Mouse (Mus musculus) MEL (cell line): Measurements from ENCODE around the gene Alox8. TPM values are rescaled to one million over a fixed set of nuclear protein-coding genes. Genes with fewer than 3 reads are reported as not detected.

ENCODE experiments used
- DNase-seq: peaks from one replicate; pipeline ENCODE4 v3.0.0; 2011; ENCODE audit warnings: low read depth, low spot score
- H3K27ac ChIP-seq: 2 replicates; pipeline ENCODE4 v1.5.1; 2012; ENCODE audit warnings: low read depth, mild to moderate bottlenecking, control low read depth, low read length, moderate library complexity; ENCODE audit not compliant: control insufficient read depth
- H3K27me3 ChIP-seq, 2 experiments: fragments of 150-350 bp in 1 of 2; sonication (generic) in 1 of 2; 2 replicates each; pipeline ENCODE4 v1.6.1; 2012; ENCODE audit warnings: low read length in 2 of 2, mild to moderate bottlenecking in 2 of 2, improper control_type of control experiment in 1 of 2, moderate library complexity in 1 of 2; ENCODE audit not compliant: insufficient read depth in 2 of 2, control insufficient read depth in 1 of 2
- H3K36me3 ChIP-seq, 2 experiments: 2 replicates each; pipeline ENCODE4 v1.6.1; 2012 to 2014; ENCODE audit warnings: low read length in 2 of 2, improper control_type of control experiment in 1 of 2, inconsistent platforms in 1 of 2, mild to moderate bottlenecking in 1 of 2; ENCODE audit not compliant: insufficient read depth in 2 of 2, control insufficient read depth in 1 of 2
- H3K4me1 ChIP-seq, 2 experiments: fragments of 150-350 bp in 1 of 2; sonication (generic) in 1 of 2; 2 replicates each; pipeline ENCODE4 v1.6.1; 2012; ENCODE audit warnings: low read length in 2 of 2, improper control_type of control experiment in 1 of 2, mild to moderate bottlenecking in 1 of 2; ENCODE audit not compliant: insufficient read depth in 2 of 2, control insufficient read depth in 1 of 2
- H3K4me3 ChIP-seq, 2 experiments: fragments of 150-350 bp in 1 of 2; sonication (generic) in 1 of 2; 2 replicates each; pipeline ENCODE4 v1.5.1; 2012; ENCODE audit warnings: low read depth in 2 of 2, low read length in 2 of 2, mild to moderate bottlenecking in 2 of 2, moderate library complexity in 2 of 2, control low read depth in 1 of 2, improper control_type of control experiment in 1 of 2; ENCODE audit not compliant: control insufficient read depth in 1 of 2, insufficient read depth in 1 of 2
- H3K79me2 ChIP-seq: 2 replicates; pipeline ENCODE4 v1.6.1; 2012; ENCODE audit warnings: mild to moderate bottlenecking, low read length, moderate library complexity; ENCODE audit not compliant: control insufficient read depth, poor library complexity, insufficient read depth
- H3K9ac ChIP-seq: 2 replicates; pipeline ENCODE4 v1.6.1; 2012; ENCODE audit warnings: low read depth, mild to moderate bottlenecking, control low read depth, low read length, moderate library complexity; ENCODE audit not compliant: control insufficient read depth, poor library complexity, severe bottlenecking
- H3K9me3 ChIP-seq: fragments of 150-350 bp; sonication (generic); replicated peaks from 2 replicates; pipeline ENCODE4 v1.6.1; 2012; ENCODE audit warnings: mild to moderate bottlenecking, low read length, improper control_type of control experiment, moderate library complexity; ENCODE audit not compliant: insufficient read depth
- BHLHE40 ChIP-seq: IDR thresholded peaks from 2 replicates; pipeline ENCODE4 v1.6.1; 2012; ENCODE audit warnings: low read depth, mild to moderate bottlenecking, inconsistent platforms, low read length, improper control_type of control experiment, borderline replicate concordance
- CHD1 ChIP-seq: IDR thresholded peaks from 2 replicates; pipeline ENCODE4 v1.6.1; 2012; ENCODE audit warnings: low read depth, mild to moderate bottlenecking, inconsistent platforms, low read length, improper control_type of control experiment
- CHD2 ChIP-seq: IDR thresholded peaks from 2 replicates; pipeline ENCODE4 v1.6.1; 2011; ENCODE audit warnings: low read length, improper control_type of control experiment
- CTCF ChIP-seq, 3 experiments: IDR thresholded peaks in 2 of 3; conservative IDR thresholded peaks in 1 of 3; 2 replicates each; pipeline ENCODE4 v1.5.1; 2011 to 2012; ENCODE audit warnings: low read length in 3 of 3, low read depth in 2 of 3, mild to moderate bottlenecking in 2 of 3, improper control_type of control experiment in 1 of 3, inconsistent platforms in 1 of 3, mixed read lengths in 1 of 3, moderate library complexity in 1 of 3; ENCODE audit not compliant: control insufficient read depth in 1 of 3, insufficient read depth in 1 of 3, poor library complexity in 1 of 3, severe bottlenecking in 1 of 3
- E2F4 ChIP-seq: IDR thresholded peaks from 2 replicates; pipeline ENCODE4 v1.6.1; 2011; ENCODE audit warnings: low read depth, low read length, improper control_type of control experiment, borderline replicate concordance
- ELF1 ChIP-seq: IDR thresholded peaks from 2 replicates; pipeline ENCODE4 v1.6.1; 2014; ENCODE audit warnings: low read depth, mild to moderate bottlenecking, inconsistent platforms, low read length, improper control_type of control experiment, moderate library complexity
- EP300 ChIP-seq, 2 experiments: IDR thresholded peaks; 2 replicates each; pipeline ENCODE4 v1.6.1; 2011; ENCODE audit warnings: improper control_type of control experiment in 2 of 2, low read length in 2 of 2, low read depth in 1 of 2, mild to moderate bottlenecking in 1 of 2
- ETS1 ChIP-seq: IDR thresholded peaks from 2 replicates; pipeline ENCODE4 v1.6.1; 2012; ENCODE audit warnings: low read depth, mild to moderate bottlenecking, inconsistent platforms, low read length, improper control_type of control experiment, moderate library complexity
- GABPA ChIP-seq: IDR thresholded peaks from 2 replicates; pipeline ENCODE4 v1.6.1; 2012; ENCODE audit warnings: low read depth, mild to moderate bottlenecking, inconsistent platforms, low read length, improper control_type of control experiment, moderate library complexity
- GATA1 ChIP-seq: IDR thresholded peaks from 2 replicates; pipeline ENCODE4 v1.6.1; 2011; ENCODE audit warnings: low read depth, low read length, improper control_type of control experiment
- JUND ChIP-seq: IDR thresholded peaks from 2 replicates; pipeline ENCODE4 v1.6.1; 2011; ENCODE audit warnings: low read depth, mild to moderate bottlenecking, improper control_type of control experiment, low read length
- KAT2A ChIP-seq: conservative IDR thresholded peaks from 2 replicates; pipeline ENCODE4 v1.6.1; 2012; ENCODE audit warnings: low read depth, low read length, improper control_type of control experiment, inconsistent platforms
- MAFK ChIP-seq: IDR thresholded peaks from 2 replicates; pipeline ENCODE4 v1.6.1; 2011; ENCODE audit warnings: low read depth, mild to moderate bottlenecking, low read length, improper control_type of control experiment, borderline replicate concordance
- MAX ChIP-seq: IDR thresholded peaks from 2 replicates; pipeline ENCODE4 v1.6.1; 2011; ENCODE audit warnings: low read length, improper control_type of control experiment
- MAZ ChIP-seq: IDR thresholded peaks from 2 replicates; pipeline ENCODE4 v1.6.1; 2012; ENCODE audit warnings: low read depth, mild to moderate bottlenecking, inconsistent platforms, low read length, improper control_type of control experiment
- MEF2A ChIP-seq: IDR thresholded peaks from 2 replicates; pipeline ENCODE4 v1.6.1; 2014; ENCODE audit warnings: low read depth, mild to moderate bottlenecking, inconsistent platforms, low read length, improper control_type of control experiment; ENCODE audit not compliant: poor library complexity, insufficient replicate concordance, severe bottlenecking; ENCODE audit errors: extremely low read depth
- MXI1 ChIP-seq: IDR thresholded peaks from 2 replicates; pipeline ENCODE4 v1.6.1; 2011; ENCODE audit warnings: mild to moderate bottlenecking, low read depth, low read length, improper control_type of control experiment
- MYB ChIP-seq: IDR thresholded peaks from 2 replicates; pipeline ENCODE4 v1.6.1; 2011; ENCODE audit warnings: mild to moderate bottlenecking, low read depth, low read length, improper control_type of control experiment
- MYC ChIP-seq: IDR thresholded peaks from 2 replicates; pipeline ENCODE4 v1.6.1; 2011; ENCODE audit warnings: low read depth, mild to moderate bottlenecking, low read length, improper control_type of control experiment, moderate library complexity
- NELFE ChIP-seq: IDR thresholded peaks from 2 replicates; pipeline ENCODE4 v1.6.1; 2011; ENCODE audit warnings: low read depth, low read length, improper control_type of control experiment
- NRF1 ChIP-seq: IDR thresholded peaks from 2 replicates; pipeline ENCODE4 v1.6.1; 2014; ENCODE audit warnings: low read depth, mild to moderate bottlenecking, inconsistent platforms, low read length, improper control_type of control experiment, moderate library complexity; ENCODE audit not compliant: poor library complexity, insufficient read depth, severe bottlenecking
- POLR2A ChIP-seq, 2 experiments: IDR thresholded peaks; 2 replicates each; pipeline ENCODE4 v1.6.1; 2011 to 2012; ENCODE audit warnings: low read length in 2 of 2, mild to moderate bottlenecking in 2 of 2, control low read depth in 1 of 2, improper control_type of control experiment in 1 of 2, low read depth in 1 of 2, moderate library complexity in 1 of 2; ENCODE audit not compliant: control insufficient read depth in 1 of 2, insufficient read depth in 1 of 2, poor library complexity in 1 of 2
- POLR2AphosphoS2 ChIP-seq: IDR thresholded peaks from 2 replicates; pipeline ENCODE4 v1.6.1; 2011; ENCODE audit warnings: low read length, improper control_type of control experiment
- POLR2AphosphoS5 ChIP-seq: IDR thresholded peaks from 2 replicates; pipeline ENCODE4 v1.6.1; 2012; ENCODE audit warnings: low read depth, borderline replicate concordance, mild to moderate bottlenecking, inconsistent platforms, low read length, moderate library complexity, mixed read lengths
- RAD21 ChIP-seq: IDR thresholded peaks from 2 replicates; pipeline ENCODE4 v1.6.1; 2011; ENCODE audit warnings: mild to moderate bottlenecking, low read depth, low read length, improper control_type of control experiment
- RCOR1 ChIP-seq: IDR thresholded peaks from 2 replicates; pipeline ENCODE4 v1.6.1; 2012; ENCODE audit warnings: low read depth, mild to moderate bottlenecking, inconsistent platforms, low read length, improper control_type of control experiment
- SIN3A ChIP-seq: IDR thresholded peaks from 2 replicates; pipeline ENCODE4 v1.6.1; 2012; ENCODE audit warnings: low read length, improper control_type of control experiment, inconsistent platforms
- SMC3 ChIP-seq: IDR thresholded peaks from 2 replicates; pipeline ENCODE4 v1.6.1; 2011; ENCODE audit warnings: low read depth, low read length, improper control_type of control experiment
- TAL1 ChIP-seq: IDR thresholded peaks from 2 replicates; pipeline ENCODE4 v1.6.1; 2012; ENCODE audit warnings: mild to moderate bottlenecking, inconsistent platforms, low read length, moderate library complexity, mixed read lengths
- TBP ChIP-seq: IDR thresholded peaks from 2 replicates; pipeline ENCODE4 v1.8.0; 2011; ENCODE audit warnings: low read depth, low read length, improper control_type of control experiment
- TCF12 ChIP-seq: IDR thresholded peaks from 2 replicates; pipeline ENCODE4 v1.6.1; 2014; ENCODE audit warnings: low read depth, mild to moderate bottlenecking, inconsistent platforms, low read length, improper control_type of control experiment, moderate library complexity
- UBTF ChIP-seq: IDR thresholded peaks from 2 replicates; pipeline ENCODE4 v1.6.1; 2012; ENCODE audit warnings: low read depth, mild to moderate bottlenecking, inconsistent platforms, low read length, improper control_type of control experiment, moderate library complexity, borderline replicate concordance; ENCODE audit not compliant: insufficient read depth
- USF1 ChIP-seq: IDR thresholded peaks from 2 replicates; pipeline ENCODE4 v1.6.1; 2014; ENCODE audit warnings: low read depth, mild to moderate bottlenecking, inconsistent platforms, low read length, improper control_type of control experiment, moderate library complexity
- USF2 ChIP-seq, 2 experiments: IDR thresholded peaks; 2 replicates each; pipeline ENCODE4 v1.6.1; 2011 to 2012; ENCODE audit warnings: improper control_type of control experiment in 2 of 2, low read length in 2 of 2, borderline replicate concordance in 1 of 2, inconsistent platforms in 1 of 2, low read depth in 1 of 2, mild to moderate bottlenecking in 1 of 2; ENCODE audit not compliant: insufficient read depth in 1 of 2
- ZC3H11A ChIP-seq: IDR thresholded peaks from 2 replicates; pipeline ENCODE4 v1.6.1; 2012; ENCODE audit warnings: low read depth, mild to moderate bottlenecking, inconsistent platforms, low read length, improper control_type of control experiment
- ZKSCAN1 ChIP-seq: IDR thresholded peaks from 2 replicates; pipeline ENCODE4 v1.6.1; 2012; ENCODE audit warnings: low read depth, mild to moderate bottlenecking, inconsistent platforms, low read length, improper control_type of control experiment, moderate library complexity
- ZMIZ1 ChIP-seq: IDR thresholded peaks from 2 replicates; pipeline ENCODE4 v1.6.1; 2012; ENCODE audit warnings: low read depth, mild to moderate bottlenecking, inconsistent platforms, low read length, improper control_type of control experiment, moderate library complexity
- ZNF384 ChIP-seq: IDR thresholded peaks from 2 replicates; pipeline ENCODE4 v1.6.1; 2012; ENCODE audit warnings: low read depth, mild to moderate bottlenecking, inconsistent platforms, low read length, improper control_type of control experiment
- polyA plus RNA-seq, 2 experiments: library from polyadenylated mRNA; stranded (reverse) in 1 of 2; unstranded in 1 of 2; fragments of >175 nt in 1 of 2; fragments of >200 nt in 1 of 2; gene quantifications; 2 replicates each; pipeline versions ENCODE4 v1.2.1 to v1.2.4; 2012; ENCODE audit warnings: low replicate concordance in 2 of 2, low read depth in 1 of 2; ENCODE audit not compliant: insufficient read length in 2 of 2, insufficient read depth in 1 of 2, missing spikeins in 1 of 2
- total RNA-seq: library from RNA; depleted of rRNA; stranded (reverse); fragments of 300-350 nt; gene quantifications from 2 replicates; pipeline ENCODE4 v1.2.3, GENCODE M21; 2012

The Alox8 gene
- total and polyA plus RNA-seq, 3 experiments, result 0.07 to 0.31 TPM; not detected in 1

DNA sequence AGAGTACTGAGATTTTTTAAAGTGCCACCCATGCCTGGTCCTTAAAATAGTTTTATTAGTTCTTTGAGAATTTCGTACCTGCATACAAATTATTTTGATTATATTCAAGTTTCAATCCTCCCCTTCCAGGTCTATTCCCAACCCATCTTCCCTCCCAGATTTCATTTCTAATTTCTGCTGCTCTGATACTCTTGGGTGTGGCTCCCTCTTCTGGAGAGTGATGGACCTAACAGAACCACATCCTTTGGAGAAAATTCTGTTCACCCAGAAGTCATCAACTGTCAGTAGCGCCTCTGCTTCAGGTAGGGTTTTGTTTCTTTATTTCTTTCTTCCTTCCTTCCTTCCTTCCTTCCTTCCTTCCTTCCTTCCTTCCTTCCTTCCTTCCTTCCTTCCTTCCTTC, 47.3 kb upstream of the Alox8 start:
- DNase-seq, result peak; percentile 54
- H3K4me3 ChIP-seq, result peak overlapping the region in 1 of 2 experiments; percentile 29; a peak in 3 of 4 replicates
- no peak overlapping the region for H3K9ac ChIP-seq
- peaks cover 0 to 5% of the 10 kb centered on the region in 2 experiments; a peak in 2 of 4 replicates for H3K36me3 ChIP-seq
- H3K27ac ChIP-seq, result no peak overlapping the region
- no peaks in the 10 kb centered on the region for H3K79me2 ChIP-seq
- peaks cover 2 to 4% of the 10 kb centered on the region in 2 experiments; a peak in 3 of 4 replicates for H3K4me1 ChIP-seq
- peaks cover 10 to 13% of the 10 kb centered on the region in 2 experiments for H3K27me3 ChIP-seq
- H3K9me3 ChIP-seq, result no peaks in the 10 kb centered on the region
- TF ChIP-seq MYB (no peak), POLR2A (IDR thresholded peaks at IDR 0.05; ENCODE audit: control insufficient read depth in 1 of 2, insufficient read depth in 1 of 2, low read depth in 1 of 2, low read length in 2 of 2, poor library complexity in 1 of 2) (no peak), EP300 (IDR thresholded peaks at IDR 0.05; ENCODE audit: low read depth in 1 of 2, low read length in 2 of 2) (no peak), RAD21 (peak; percentile 86), MAFK (no peak), TBP (no peak), USF1 (no peak), KAT2A (no peak), CTCF (IDR thresholded peaks at IDR 0.05 in 2 of 3, conservative IDR thresholded peaks at IDR 0.05 in 1 of 3; ENCODE audit: control insufficient read depth in 1 of 3, insufficient read depth in 1 of 3, low read depth in 2 of 3, low read length in 3 of 3, poor library complexity in 1 of 3, severe bottlenecking in 1 of 3) (peak; percentile 41 to 83 (median 56)), ZMIZ1 (no peak), JUND (no peak), ZC3H11A (peak; percentile 64), ZKSCAN1 (no peak), CHD1 (no peak), GATA1 (no peak), MAX (no peak), USF2 (IDR thresholded peaks at IDR 0.05; ENCODE audit: borderline replicate concordance in 1 of 2, insufficient read depth in 1 of 2, low read depth in 1 of 2, low read length in 2 of 2) (no peak), NRF1 (no peak), RCOR1 (0 out of 2 replicates have a peak, but pooled peaks have one; percentile 5), TCF12 (no peak), SMC3 (peak; percentile 75), ELF1 (no peak), POLR2AphosphoS2 (no peak), NELFE (no peak), GABPA (no peak), ZNF384 (no peak), MAZ (no peak), POLR2AphosphoS5 (no peak), ETS1 (no peak), E2F4 (no peak), TAL1 (no peak), UBTF (no peak), CHD2 (no peak), MEF2A (no peak), MXI1 (no peak), BHLHE40 (no peak), SIN3A (0 out of 2 replicates have a peak, but pooled peaks have one; percentile 13), MYC (no peak)
